Mouse (Mus musculus) heart, adult 2 months (tissue): ENCODE data around the gene Tm6sf2. TPM values are rescaled to one million over a fixed set of nuclear protein-coding genes. Genes with fewer than 3 reads are reported as not detected.

Source experiments
- DNase-seq, 2 experiments: peaks; one replicate each; pipeline ENCODE4 v3.0.0; 2021
- H3K27ac ChIP-seq: fragments of 200-600 bp; 2 replicates; pipeline ENCODE4 v1.8.1; 2022
- H3K27me3 ChIP-seq: fragments of 200-500 bp; 2 replicates; pipeline ENCODE4 v1.6.1; 2012; ENCODE audit warnings: mild to moderate bottlenecking, low read length, inconsistent platforms, mixed read lengths; ENCODE audit not compliant: control insufficient read depth, insufficient read depth
- H3K36me3 ChIP-seq: fragments of 200-500 bp; 2 replicates; pipeline ENCODE4 v1.6.1; 2012; ENCODE audit warnings: low read length, inconsistent platforms; ENCODE audit not compliant: control insufficient read depth, insufficient read depth
- H3K4me1 ChIP-seq: fragments of 200-500 bp; 2 replicates; pipeline ENCODE4 v1.6.1; 2011; ENCODE audit warnings: low read length; ENCODE audit not compliant: control insufficient read depth, insufficient read depth
- H3K4me3 ChIP-seq: fragments of 200-600 bp; 2 replicates; pipeline ENCODE4 v1.8.1; 2022
- H3K79me2 ChIP-seq: fragments of 200-500 bp; replicated peaks from 2 replicates; pipeline ENCODE4 v1.6.1; 2012; ENCODE audit warnings: mild to moderate bottlenecking, inconsistent platforms, low read length, moderate library complexity, mixed read lengths; ENCODE audit not compliant: control insufficient read depth, insufficient read depth
- H3K9ac ChIP-seq: fragments of 200-500 bp; 2 replicates; pipeline ENCODE4 v1.6.1; 2012; ENCODE audit warnings: low read depth, mild to moderate bottlenecking, control low read depth, inconsistent platforms, low read length, mixed read lengths
- CTCF ChIP-seq: fragments of 200-600 bp; IDR thresholded peaks from 2 replicates; pipeline ENCODE4 v1.8.1; 2022; ENCODE audit warnings: antibody characterized with exemption, mild to moderate bottlenecking, moderate library complexity
- EP300 ChIP-seq: fragments of 200-500 bp; IDR thresholded peaks from 2 replicates; pipeline ENCODE4 v1.6.1; 2011; ENCODE audit warnings: low read depth, low read length, control low read depth; ENCODE audit not compliant: insufficient read depth
- POLR2A ChIP-seq: fragments of 200-500 bp; IDR thresholded peaks from 2 replicates; pipeline ENCODE4 v1.6.1; 2011; ENCODE audit warnings: mild to moderate bottlenecking, low read depth, low read length, control low read depth; ENCODE audit not compliant: insufficient read depth
- WGBS: fragments of 180-500 bp; shearing (Covaris S2); methylation state at CpG from one replicate; pipeline ENCODE4 v1.1.7; 2018; 5-methylcytosine and 5-hydroxymethylcytosine counted together
- intact Hi-C: fragments of 180-260 bp; cut with DNase I; formaldehyde crosslinking; loops from one replicate; pipeline ENCODE4 v1.15.1; 2025
- long read RNA-seq: library from polyadenylated mRNA; stranded (forward); transcript quantifications from one replicate; pipeline ENCODE4 v2.0.0, GENCODE M21; 2021
- polyA plus RNA-seq: library from polyadenylated mRNA; depleted of rRNA; stranded (reverse); fragments of >200 nt; gene quantifications from 2 replicates; pipeline ENCODE4 v1.2.3, GENCODE M21; 2012; rRNA removed
- total RNA-seq, 2 experiments: library from RNA; stranded (reverse); gene quantifications; 2 replicates each; pipeline ENCODE4 v1.2.3; 2021

Tm6sf2 gene
- total RNA-seq (under 1 TPM; 0.64 to 0.94 TPM), polyA plus RNA-seq (2.7 and 3.1 TPM in 2 replicates)
- long read RNA-seq = 0 reads

DNA sequence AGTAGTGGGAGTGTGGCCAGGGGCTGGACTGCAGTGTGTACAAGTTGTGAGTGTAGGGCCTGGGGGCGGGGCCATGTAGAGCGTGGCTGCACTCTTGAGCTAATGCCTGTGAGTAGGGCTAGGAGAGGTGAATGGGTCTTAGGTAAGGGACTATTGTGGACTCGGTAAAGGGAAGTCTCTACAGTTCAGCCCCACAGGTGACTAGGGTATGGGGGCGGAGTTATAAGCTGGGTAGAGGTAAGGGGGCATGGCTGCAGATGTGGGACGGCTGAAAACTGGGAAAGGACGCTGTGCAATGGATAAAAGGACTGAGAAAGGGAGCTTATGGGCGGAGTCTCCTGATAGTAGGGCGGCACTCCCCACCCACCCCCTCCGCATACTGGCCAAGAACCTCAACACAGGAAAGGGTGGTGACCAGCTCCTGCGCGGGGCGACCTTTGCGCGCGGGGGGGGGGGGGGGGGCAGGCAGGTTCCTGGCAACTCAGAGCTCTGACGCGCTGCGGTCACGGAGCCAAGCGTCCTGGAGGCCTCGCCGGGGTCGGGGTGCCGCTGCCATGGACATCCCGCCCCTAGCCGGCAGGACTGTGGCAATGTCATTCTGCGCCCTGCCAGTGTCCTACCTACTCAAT lies at the start of gene Tm6sf2:
TSS of gene Tm6sf2 (plus strand) at position 484 of the 629 bp plus-strand sequence.
- intact Hi-C loops = no loop called here
- peak within 1 kb of the TSS; percentile 67 for H3K9ac ChIP-seq
- no peaks in the 10 kb centered on the region for H3K36me3 ChIP-seq
- peaks cover 2% of the 10 kb centered on the region; the same call in 1 of the 2 replicates for H3K4me1 ChIP-seq
- no peak for TF ChIP-seq EP300
- no peak for TF ChIP-seq POLR2A
- TF ChIP-seq CTCF = no peak
- 9% methylated on average over 23 of the region's 27 CpGs for WGBS
- peak within 1 kb of the TSS; percentile 34 for H3K4me3 ChIP-seq
- H3K27ac ChIP-seq = peak within 1 kb of the TSS; percentile 32; the same call in 1 of the 2 replicates
- no peaks in the 10 kb centered on the region for H3K27me3 ChIP-seq
- no peaks in the 10 kb centered on the region for H3K79me2 ChIP-seq
- DNase-seq = peak; percentile 61 to 71

- DNase-seq = no peak
- Histone ChIP-seq H3K9ac (no peak overlapping the region), H3K4me3 (no peak overlapping the region), H3K27me3 (no peaks in the 10 kb centered on the region), H3K4me1 (no peaks in the 10 kb centered on the region), H3K79me2 (no peaks in the 10 kb centered on the region), H3K27ac (no peak overlapping the region), H3K36me3 (no peaks in the 10 kb centered on the region)
- 73% methylated on average over 8 of the region's 8 CpGs for WGBS
- intact Hi-C loops = no loop called here
- TF ChIP-seq POLR2A (no peak), CTCF (no peak), EP300 (no peak)
Measured at GRCm38 (mm10) chr8:70023596-70023995, 49.1 kb upstream of the Tm6sf2 start.

- DNase-seq = no peak
- Histone ChIP-seq H3K4me3 (no peak overlapping the region), H3K4me1 (peaks cover 3% of the 10 kb centered on the region; the same call in 1 of the 2 replicates), H3K27me3 (no peaks in the 10 kb centered on the region), H3K27ac (no peak overlapping the region), H3K36me3 (peaks cover 3% of the 10 kb centered on the region; the same call in 1 of the 2 replicates), H3K79me2 (no peaks in the 10 kb centered on the region), H3K9ac (no peak overlapping the region)
- 90% methylated on average over 2 of the region's 2 CpGs for WGBS
- intact Hi-C loops = no loop called here
- TF ChIP-seq CTCF = no peak
- TF ChIP-seq EP300 = no peak
- no peak for TF ChIP-seq POLR2A
Measured at GRCm38 (mm10) chr8:70026151-70026550, 46.6 kb upstream of the Tm6sf2 start.

DNA sequence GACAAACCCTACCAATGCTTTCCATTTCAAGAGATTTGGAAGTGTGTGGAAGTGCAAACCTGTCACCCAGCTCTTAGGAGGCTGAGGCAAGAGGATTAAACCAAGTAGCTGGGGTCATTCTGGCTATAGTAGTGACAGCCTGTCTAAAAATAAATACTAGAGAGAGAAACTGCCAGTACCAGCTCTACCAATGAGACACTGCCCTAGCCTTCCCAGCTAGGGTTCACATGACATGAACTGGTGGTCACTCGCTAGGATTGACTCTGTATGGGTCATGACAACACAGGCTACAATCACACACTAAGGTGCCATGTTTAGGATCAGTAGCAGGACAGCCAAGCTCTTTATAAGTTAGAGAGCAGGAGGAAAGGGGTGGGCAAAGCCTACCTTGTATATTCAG lies 42.5 kb upstream of the Tm6sf2 start:
- H3K79me2 ChIP-seq = peaks cover 2% of the 10 kb centered on the region; the same call in 1 of the 2 replicates
- no peak for DNase-seq
- intact Hi-C loops = no loop called here
- TF ChIP-seq POLR2A = no peak
- no peak for TF ChIP-seq EP300
- no peak for TF ChIP-seq CTCF
- H3K9ac ChIP-seq = no peak overlapping the region
- H3K27ac ChIP-seq = peak overlapping the region; percentile 36
- no peaks in the 10 kb centered on the region for H3K27me3 ChIP-seq
- WGBS = 47% methylated on average over 1 of the region's 1 CpGs
- no peak overlapping the region for H3K4me3 ChIP-seq
- H3K36me3 ChIP-seq = peaks cover 5% of the 10 kb centered on the region; the same call in 1 of the 2 replicates
- H3K4me1 ChIP-seq = peaks cover 3% of the 10 kb centered on the region; the same call in 1 of the 2 replicates

- Histone ChIP-seq H3K36me3 (peaks cover 17% of the 10 kb centered on the region), H3K4me1 (peaks cover 12% of the 10 kb centered on the region), H3K27ac (no peak overlapping the region), H3K27me3 (no peaks in the 10 kb centered on the region), H3K4me3 (no peak overlapping the region), H3K79me2 (peaks cover 16% of the 10 kb centered on the region), H3K9ac (no peak overlapping the region)
- 82% methylated on average over 1 of the region's 1 CpGs for WGBS
- TF ChIP-seq POLR2A = no peak
- no peak for TF ChIP-seq EP300
- TF ChIP-seq CTCF = no peak
- intact Hi-C loops = no loop called here
- no peak for DNase-seq
Measured at GRCm38 (mm10) chr8:70037994-70038393, 34.7 kb upstream of the Tm6sf2 start.

GRCm38 (mm10) chr8:70041885-70042546 lies 30.7 kb upstream of the Tm6sf2 start:
- H3K4me3 ChIP-seq = peak overlapping the region; percentile 99
- H3K4me1 ChIP-seq = peaks cover 11% of the 10 kb centered on the region
- peaks cover 13% of the 10 kb centered on the region for H3K79me2 ChIP-seq
- under 1% methylated on average over 47 of the region's 47 CpGs for WGBS
- peaks cover 12% of the 10 kb centered on the region for H3K36me3 ChIP-seq
- intact Hi-C loops = loop anchor here (2.0 to 5.0 kb wide), 2 partner anchors 35 to 97 kb away; partner anchors contain the start of genes Borcs8, Mef2b and Rfxank
- peak overlapping the region; percentile 92 for H3K9ac ChIP-seq
- peak overlapping the region; percentile 94 for H3K27ac ChIP-seq
- TF ChIP-seq EP300 = no peak
- TF ChIP-seq CTCF = no peak
- no peak for TF ChIP-seq POLR2A
- no peak for DNase-seq
- no peaks in the 10 kb centered on the region for H3K27me3 ChIP-seq
